Mouse (Mus musculus) lung, adult 10 weeks (tissue): ENCODE data around the gene Gm12258. TPM values are rescaled to one million over a fixed set of nuclear protein-coding genes. Genes with fewer than 3 reads are reported as not detected.

ENCODE experiments used
- polyA plus RNA-seq: library from polyadenylated mRNA; stranded (reverse); fragments of 350-450 nt; fragmentation: Illumina TruSeq; extraction: RNeasy Lipid Tissue Mini Kit (QIAGEN cat#74804); gene quantifications from one replicate; pipeline ENCODE4 v1.2.3, GENCODE M21; 2014; ENCODE audit warnings: low read depth, low replicate concordance; ENCODE audit not compliant: insufficient read depth

The Gm12258 gene
- polyA plus RNA-seq, result 3.1 TPM

GRCm38 (mm10) chr11:58846919-58847461 is at the start of gene Gm12258:
TSS of gene Gm12258 (plus strand) at chr11:58847158.

DNA sequence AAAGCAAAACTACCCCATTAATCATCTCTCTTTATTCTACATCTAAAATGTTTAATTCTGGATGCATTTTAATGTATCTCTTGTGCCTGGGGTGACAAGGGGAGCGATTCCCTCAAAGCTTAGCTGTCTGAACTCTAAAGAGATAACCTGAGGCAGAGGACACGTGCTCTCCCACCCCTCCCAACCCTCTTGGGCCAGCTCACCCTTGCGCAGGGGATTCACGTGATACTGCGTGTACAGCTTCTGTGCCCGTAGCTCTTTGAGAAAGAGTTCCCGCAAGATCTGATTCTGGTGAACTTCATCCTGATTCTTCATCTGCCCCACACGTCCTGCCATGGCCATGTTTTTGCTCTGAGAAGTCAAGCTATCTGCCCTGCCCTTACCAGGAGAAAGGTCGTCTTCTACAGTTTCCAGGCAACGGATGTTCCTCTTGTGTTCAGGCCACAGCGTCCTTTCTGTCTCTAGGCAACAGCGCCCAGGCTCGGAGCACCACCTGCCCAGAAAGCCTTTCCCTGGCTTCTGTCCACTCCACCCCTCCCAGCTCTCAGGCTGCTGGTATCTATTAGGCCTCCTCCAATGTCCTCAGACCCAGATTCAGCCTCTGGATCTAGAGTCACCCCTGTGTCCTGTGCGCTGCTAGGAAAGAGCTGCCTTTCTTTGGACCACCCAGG is 45.3 kb upstream of the Gm12258 start, which contains the start of gene Fam183b:
TSS of gene Fam183b (minus strand) at position 403 of the 671 bp plus-strand sequence.

DNA sequence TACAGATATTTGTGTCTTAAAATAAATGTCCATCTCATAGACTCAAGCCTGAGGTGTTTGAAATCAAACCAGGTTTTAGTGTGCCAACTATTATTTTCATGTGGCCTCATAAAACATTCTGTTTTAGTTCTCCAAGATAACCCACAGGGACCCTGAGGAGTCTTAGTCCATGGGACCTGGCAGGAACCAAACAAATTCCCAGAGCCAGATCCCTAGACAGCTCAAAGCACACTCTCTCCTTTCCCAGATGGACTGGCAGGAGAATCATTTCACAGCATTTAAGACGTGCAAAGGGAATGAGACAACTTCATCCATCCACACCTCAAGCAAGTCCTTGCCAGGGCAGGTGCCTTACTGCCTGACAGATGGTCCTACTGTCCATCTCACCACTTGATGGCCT is 32.3 kb upstream of the Gm12258 start, which contains the start of gene Olfr313:
TSS of gene Olfr313 (plus strand) at position 301 of the 400 bp plus-strand sequence.

DNA sequence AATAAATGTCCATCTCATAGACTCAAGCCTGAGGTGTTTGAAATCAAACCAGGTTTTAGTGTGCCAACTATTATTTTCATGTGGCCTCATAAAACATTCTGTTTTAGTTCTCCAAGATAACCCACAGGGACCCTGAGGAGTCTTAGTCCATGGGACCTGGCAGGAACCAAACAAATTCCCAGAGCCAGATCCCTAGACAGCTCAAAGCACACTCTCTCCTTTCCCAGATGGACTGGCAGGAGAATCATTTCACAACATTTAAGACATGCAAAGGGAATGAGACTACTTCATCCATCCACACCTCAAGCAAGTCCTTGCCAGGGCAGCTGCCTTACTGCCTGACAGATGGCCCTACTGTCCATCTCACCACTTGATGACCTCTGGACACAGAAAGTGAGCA is 18.0 kb upstream of the Gm12258 start, which contains the start of gene Olfr312:
TSS of gene Olfr312 (plus strand) at position 301 of the 400 bp plus-strand sequence.

GRCm38 (mm10) chr11:58838951-58839350 is 8.0 kb upstream of the Gm12258 start, which contains the start of gene Olfr311:
TSS of gene Olfr311 (plus strand) at chr11:58839251.

GRCm38 (mm10) chr11:58867039-58867953 is 20.3 kb downstream of the Gm12258 start, which contains the start of gene 2810021J22Rik:
TSS of gene 2810021J22Rik (plus strand) at chr11:58867216.

DNA sequence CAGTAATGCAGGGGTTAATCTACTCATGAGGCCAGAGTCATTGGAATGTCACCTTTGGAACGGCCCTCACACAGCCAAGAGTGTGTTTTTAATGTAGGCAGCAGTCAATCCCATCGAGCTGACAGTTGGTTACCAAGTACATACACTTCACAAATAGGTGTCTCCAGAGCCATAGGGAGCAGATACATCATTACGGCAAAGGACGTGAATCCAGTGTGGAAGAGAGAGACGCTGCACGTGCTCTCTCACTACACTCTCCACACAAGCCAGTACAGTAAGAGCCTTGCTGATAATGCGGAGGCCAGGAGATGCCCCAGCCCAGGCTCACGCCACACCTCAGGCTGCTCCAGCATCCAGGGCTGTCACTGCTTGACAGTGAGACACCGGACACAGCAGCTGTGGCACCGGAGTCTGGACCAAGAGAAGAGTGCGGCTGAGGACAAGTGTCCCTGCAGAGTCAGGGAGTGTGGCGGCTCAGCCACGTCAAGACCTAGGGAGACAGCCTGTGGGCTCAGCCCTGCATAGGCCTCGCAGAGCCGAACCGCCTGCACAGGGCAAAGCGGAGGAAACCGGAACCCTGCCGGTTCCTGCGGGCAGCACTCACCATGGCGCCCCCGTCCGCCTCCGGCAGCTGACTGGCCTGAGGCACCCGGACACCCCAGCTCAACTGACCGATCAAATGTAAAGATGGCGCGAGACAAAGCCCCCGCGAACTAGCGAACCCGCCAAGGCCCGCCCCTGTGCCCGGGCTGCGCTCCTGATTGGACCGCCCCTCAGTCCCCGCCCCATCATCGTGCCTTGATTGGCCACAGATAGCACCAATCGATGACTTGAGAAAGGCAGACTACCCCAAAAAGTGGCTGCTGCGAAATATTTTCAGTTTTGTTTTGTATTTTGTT is 56.8 kb downstream of the Gm12258 start, which contains the start of gene Zfp39:
TSS of gene Zfp39 (minus strand) at position 715 of the 899 bp plus-strand sequence.

Other genes starting within 250 kb of the Gm12258 start
- not detected for gene 2210407C18Rik, start 231.1 kb upstream of the Gm12258 start, polyA plus RNA-seq
- gene Olfr323, start 216.7 kb upstream of the Gm12258 start, polyA plus RNA-seq, result not detected
- gene Trim58, start 206.7 kb upstream of the Gm12258 start, polyA plus RNA-seq, result not detected
- not detected for gene Olfr322, start 188.4 kb upstream of the Gm12258 start, polyA plus RNA-seq
- gene Olfr320, start 166.1 kb upstream of the Gm12258 start, polyA plus RNA-seq, result not detected
- gene Olfr319, start 148.0 kb upstream of the Gm12258 start, polyA plus RNA-seq, result not detected
- gene Olfr318, start 123.1 kb upstream of the Gm12258 start, polyA plus RNA-seq, result not detected
- not detected for gene Olfr317, start 107.9 kb upstream of the Gm12258 start, polyA plus RNA-seq
- not detected for gene Olfr316, start 94.4 kb upstream of the Gm12258 start, polyA plus RNA-seq
- gene Olfr315, start 74.0 kb upstream of the Gm12258 start, polyA plus RNA-seq, result not detected
- not detected for gene Olfr314, start 64.2 kb upstream of the Gm12258 start, polyA plus RNA-seq
- gene Fam183b, start 45.2 kb upstream of the Gm12258 start, polyA plus RNA-seq, result 84.0 TPM
- gene Olfr313, start 32.2 kb upstream of the Gm12258 start, polyA plus RNA-seq, result not detected
- gene Olfr312, start 17.9 kb upstream of the Gm12258 start, polyA plus RNA-seq, result not detected
- not detected for gene Olfr311, start 7.9 kb upstream of the Gm12258 start, polyA plus RNA-seq
- 1.4 TPM for gene 2810021J22Rik, start 20.1 kb downstream of the Gm12258 start, polyA plus RNA-seq
- gene Zfp39, start 57.1 kb downstream of the Gm12258 start, polyA plus RNA-seq, result 2.5 TPM
- gene Btnl10, start 70.8 kb downstream of the Gm12258 start, polyA plus RNA-seq, result not detected
- 90.0 TPM for gene Rnf187, start 91.8 kb downstream of the Gm12258 start, polyA plus RNA-seq
- gene Hist3h2ba, start 101.8 kb downstream of the Gm12258 start, polyA plus RNA-seq, result 3.0 TPM
- 17.1 TPM for gene Hist3h2a, start 107.5 kb downstream of the Gm12258 start, polyA plus RNA-seq
- gene Trim17, start 107.5 kb downstream of the Gm12258 start, polyA plus RNA-seq, result 0.25 TPM
- gene Trim11, start 130.9 kb downstream of the Gm12258 start, polyA plus RNA-seq, result 15.2 TPM